Mouse (Mus musculus) hindbrain, embryonic 16.5 days (tissue): ENCODE results near the gene Mthfr. TPM values are rescaled to one million over a fixed set of nuclear protein-coding genes. Genes with fewer than 3 reads are reported as not detected.
A peak's percentile ranks its signal among the peaks of the same experiment; 100 is the strongest.

Source experiments
- ATAC-seq: fragments of 200-750 bp; cut with Nextera tagmentation; 2 replicates; pipeline ENCODE4 v1.8.0; 2017; ENCODE audit warnings: moderate TSS enrichment, moderate library complexity
- H3K27ac ChIP-seq: fragments of 300-500 bp; sonication (generic); 2 replicates; pipeline ENCODE4 v1.5.1; 2014; ENCODE audit warnings: low read depth, mild to moderate bottlenecking, control low read depth, low read length, moderate library complexity
- H3K27me3 ChIP-seq: fragments of 300-500 bp; sonication (generic); replicated peaks from 2 replicates; pipeline ENCODE4 v1.6.1; 2014; ENCODE audit warnings: low read length; ENCODE audit not compliant: control insufficient read depth, insufficient read depth
- H3K36me3 ChIP-seq: fragments of 300-500 bp; sonication (generic); 2 replicates; pipeline ENCODE4 v1.6.1; 2014; ENCODE audit warnings: mild to moderate bottlenecking, low read length, moderate library complexity, mixed read lengths; ENCODE audit not compliant: control insufficient read depth, insufficient read depth
- H3K4me1 ChIP-seq: fragments of 300-500 bp; sonication (generic); 2 replicates; pipeline ENCODE4 v1.6.1; 2014; ENCODE audit warnings: low read depth, low read length; ENCODE audit not compliant: control insufficient read depth, insufficient read depth
- H3K4me2 ChIP-seq: fragments of 300-500 bp; sonication (generic); 2 replicates; pipeline ENCODE4 v1.6.1; 2014; ENCODE audit warnings: mild to moderate bottlenecking, low read length, control low read depth, moderate library complexity
- H3K4me3 ChIP-seq: fragments of 300-500 bp; sonication (generic); 2 replicates; pipeline ENCODE4 v1.5.1; 2014; ENCODE audit warnings: mild to moderate bottlenecking, low read length, control low read depth, moderate library complexity
- H3K9ac ChIP-seq: fragments of 300-500 bp; sonication (generic); 2 replicates; pipeline ENCODE4 v1.6.1; 2014; ENCODE audit warnings: low read depth, mild to moderate bottlenecking, control low read depth, low read length, moderate library complexity
- H3K9me3 ChIP-seq: fragments of 300-500 bp; sonication (generic); 2 replicates; pipeline ENCODE4 v1.6.1; 2014; ENCODE audit warnings: mild to moderate bottlenecking, low read length, moderate library complexity; ENCODE audit not compliant: control insufficient read depth
- whole genome bisulfite sequencing: fragments of 180-500 bp; shearing (Covaris S2); extraction: QIAGEN DNeasy Blood & Tissue Kit; methylation state at CpG from one replicate; pipeline ENCODE4 v1.1.7; 2014; 5-methylcytosine and 5-hydroxymethylcytosine counted together
- polyA plus RNA-seq: library from polyadenylated mRNA; unstranded; fragments of >200 nt; fragmentation: Nextera tagmentation; extraction: Ambion mirVana; gene quantifications from 2 replicates; pipeline ENCODE4 v1.2.1, GENCODE M21; 2015

The Mthfr gene
- polyA plus RNA-seq, 1 experiment from 2014 or later, result 16.5 TPM

GRCm38 (mm10) chr4:148009641-148010040, 29.2 kb upstream of the Mthfr start:
- 98% methylated on average over 2 of the region's 2 CpGs for WGBS
- Histone ChIP-seq H3K9ac (no peak overlapping the region), H3K4me2 (no peak overlapping the region), H3K4me1 (no peaks in the 10 kb centered on the region), H3K27ac (no peak overlapping the region), H3K9me3 (no peaks in the 10 kb centered on the region), H3K36me3 (peaks cover 94% of the 10 kb centered on the region), H3K4me3 (no peak overlapping the region), H3K27me3 (no peaks in the 10 kb centered on the region)
- ATAC-seq, result no peak

GRCm38 (mm10) chr4:148011332-148011731, 27.5 kb upstream of the Mthfr start:
- Histone ChIP-seq H3K9me3 (no peaks in the 10 kb centered on the region), H3K27ac (no peak overlapping the region), H3K4me1 (no peaks in the 10 kb centered on the region), H3K4me3 (no peak overlapping the region), H3K9ac (no peak overlapping the region), H3K36me3 (peaks cover 92% of the 10 kb centered on the region), H3K27me3 (no peaks in the 10 kb centered on the region), H3K4me2 (no peak overlapping the region)
- 71% methylated on average over 3 of the region's 3 CpGs for WGBS
- no peak for ATAC-seq

GRCm38 (mm10) chr4:148012216-148012615, 26.7 kb upstream of the Mthfr start:
- Histone ChIP-seq H3K9me3 (no peaks in the 10 kb centered on the region), H3K36me3 (peaks cover 93% of the 10 kb centered on the region), H3K27ac (no peak overlapping the region), H3K4me3 (no peak overlapping the region), H3K27me3 (no peaks in the 10 kb centered on the region), H3K4me2 (no peak overlapping the region), H3K9ac (no peak overlapping the region), H3K4me1 (no peaks in the 10 kb centered on the region)
- 87% methylated on average over 4 of the region's 4 CpGs for WGBS
- no peak for ATAC-seq

GRCm38 (mm10) chr4:148015418-148015817, 23.5 kb upstream of the Mthfr start:
- Histone ChIP-seq H3K36me3 (peaks cover 82% of the 10 kb centered on the region), H3K4me2 (no peak overlapping the region), H3K9me3 (no peaks in the 10 kb centered on the region), H3K27ac (no peak overlapping the region), H3K9ac (no peak overlapping the region), H3K4me3 (no peak overlapping the region), H3K27me3 (no peaks in the 10 kb centered on the region), H3K4me1 (peaks cover 4% of the 10 kb centered on the region; the same call in 1 of the 2 replicates)
- ATAC-seq, result no peak
- WGBS, result 81% methylated on average over 10 of the region's 10 CpGs

- Histone ChIP-seq H3K36me3 (peaks cover 76% of the 10 kb centered on the region), H3K4me1 (peaks cover 4% of the 10 kb centered on the region; the same call in 1 of the 2 replicates), H3K9ac (no peak overlapping the region), H3K27me3 (no peaks in the 10 kb centered on the region), H3K9me3 (no peaks in the 10 kb centered on the region), H3K27ac (no peak overlapping the region), H3K4me2 (no peak overlapping the region), H3K4me3 (no peak overlapping the region)
- ATAC-seq, result no peak
- WGBS, result 72% methylated on average over 3 of the region's 3 CpGs
Measured at GRCm38 (mm10) chr4:148016981-148017380, 21.9 kb upstream of the Mthfr start.

GRCm38 (mm10) chr4:148018410-148018809, 20.5 kb upstream of the Mthfr start:
- Histone ChIP-seq H3K9me3 (no peaks in the 10 kb centered on the region), H3K4me2 (no peak overlapping the region), H3K27ac (peak overlapping the region; percentile 39; the same call in 1 of the 2 replicates), H3K4me3 (no peak overlapping the region), H3K4me1 (peaks cover 4% of the 10 kb centered on the region; the same call in 1 of the 2 replicates), H3K27me3 (no peaks in the 10 kb centered on the region), H3K9ac (no peak overlapping the region), H3K36me3 (peaks cover 73% of the 10 kb centered on the region)
- peak; percentile 77 for ATAC-seq
- 33% methylated on average over 2 of the region's 2 CpGs for WGBS

- Histone ChIP-seq H3K27ac (no peak overlapping the region), H3K27me3 (no peaks in the 10 kb centered on the region), H3K4me2 (no peak overlapping the region), H3K36me3 (peaks cover 59% of the 10 kb centered on the region), H3K4me1 (peaks cover 3% of the 10 kb centered on the region; the same call in 1 of the 2 replicates), H3K9ac (no peak overlapping the region), H3K9me3 (no peaks in the 10 kb centered on the region), H3K4me3 (no peak overlapping the region)
- 92% methylated on average over 3 of the region's 3 CpGs for WGBS
- ATAC-seq, result no peak
Measured at GRCm38 (mm10) chr4:148024003-148024402, 14.9 kb upstream of the Mthfr start.

GRCm38 (mm10) chr4:148029297-148029696, 9.6 kb upstream of the Mthfr start:
- Histone ChIP-seq H3K27ac (no peak overlapping the region), H3K27me3 (no peaks in the 10 kb centered on the region), H3K4me1 (no peaks in the 10 kb centered on the region), H3K4me3 (no peak overlapping the region), H3K9me3 (no peaks in the 10 kb centered on the region), H3K4me2 (no peak overlapping the region), H3K9ac (no peak overlapping the region), H3K36me3 (peaks cover 30% of the 10 kb centered on the region)
- WGBS, result 96% methylated on average over 7 of the region's 7 CpGs
- ATAC-seq, result no peak

- Histone ChIP-seq H3K4me3 (no peak overlapping the region), H3K4me1 (no peaks in the 10 kb centered on the region), H3K4me2 (no peak overlapping the region), H3K9me3 (no peaks in the 10 kb centered on the region), H3K9ac (no peak overlapping the region), H3K27me3 (no peaks in the 10 kb centered on the region), H3K36me3 (peaks cover 23% of the 10 kb centered on the region), H3K27ac (no peak overlapping the region)
- WGBS, result 86% methylated on average over 5 of the region's 5 CpGs
- ATAC-seq, result no peak
Measured at GRCm38 (mm10) chr4:148030506-148030905, 8.4 kb upstream of the Mthfr start.
